Mouse (Mus musculus) Patski (cell line): Measurements from ENCODE around the gene Ncln. TPM values are rescaled to one million over a fixed set of nuclear protein-coding genes. Genes with fewer than 3 reads are reported as not detected.
A peak's percentile ranks its signal among the peaks of the same experiment; 100 is the strongest.

Experiments
- ATAC-seq: fragments of 100-300 bp; one replicate; pipeline ENCODE4 v1.8.0; 2021
- CTCF ChIA-PET: fragments of 350-600 bp; sonication (Branson Sonifier 250); formaldehyde crosslinking; loops from one replicate; lab custom pipeline; 2022; ENCODE audit warnings: inconsistent platforms; lab: Charles Lee
- POLR2A ChIA-PET: fragments of 350-600 bp; sonication (Branson Sonifier 250); formaldehyde crosslinking; loops from one replicate; lab custom pipeline; 2022; ENCODE audit warnings: antibody characterized with exemption, inconsistent platforms; lab: Charles Lee
- DNase-seq: peaks from one replicate; pipeline ENCODE4 v3.0.0-alpha.2; 2011; ENCODE audit warnings: low read depth, low spot score
- H3K27me3 ChIP-seq: fragments of 371-371 bp; one replicate; pipeline ENCODE4 v1.5.1; 2021
- CTCF ChIP-seq: fragments of 100-300 bp; IDR thresholded peaks from one replicate; pipeline ENCODE4 v1.5.1; 2021
- in situ Hi-C: fragments of 300-500 bp; cut with MboI; formaldehyde crosslinking; loops from 3 replicates; pipeline ENCODE4 v1.11.1; 2018; ENCODE audit warnings: low pct_unique_long_range_greater_than_20kb, mixed read lengths
- polyA plus RNA-seq: library from polyadenylated mRNA; unstranded; gene quantifications from one replicate; pipeline ENCODE4 v1.2.3, GENCODE M21; 2021

Gene Ncln
- polyA plus RNA-seq, 1 experiment from 2014 or later, result 104 TPM

- ATAC-seq, result peak; percentile 33
- POLR2A ChIA-PET, result no interaction called here
- in situ Hi-C loops, result no loop called here
- H3K27me3 ChIP-seq, result peaks cover 16% of the 10 kb centered on the region
- no peak for TF ChIP-seq CTCF
- no peak for DNase-seq
- CTCF ChIA-PET, result interaction anchor here (1.4 kb wide), 1 partner anchor 13 kb away, joined by 3 read pairs; no protein-coding TSS in a partner anchor
These were observed 31.6 kb downstream of the Ncln start for GRCm38 (mm10) chr10:81464405-81465264.

GRCm38 (mm10) chr10:81463531-81463930, 32.7 kb downstream of the Ncln start:
- ATAC-seq (no peak), DNase-seq (no peak)
- CTCF ChIA-PET, result no interaction called here
- POLR2A ChIA-PET, result no interaction called here
- H3K27me3 ChIP-seq, result peaks cover 13% of the 10 kb centered on the region
- TF ChIP-seq CTCF, result no peak
- in situ Hi-C loops, result no loop called here

- ChIA-PET POLR2A (no interaction called here), CTCF (no interaction called here)
- in situ Hi-C loops, result no loop called here
- DNase-seq (no peak), ATAC-seq (no peak)
- H3K27me3 ChIP-seq, result peaks cover 13% of the 10 kb centered on the region
- TF ChIP-seq CTCF, result no peak
These were observed 33.3 kb downstream of the Ncln start for GRCm38 (mm10) chr10:81462917-81463316.

GRCm38 (mm10) chr10:81462415-81462804, 33.8 kb downstream of the Ncln start:
- in situ Hi-C loops, result no loop called here
- CTCF ChIA-PET, result interaction anchor here (1.4 kb wide), 1 partner anchor 12 kb away, joined by 3 read pairs; no protein-coding TSS in a partner anchor
- ATAC-seq (no peak), DNase-seq (no peak)
- POLR2A ChIA-PET, result no interaction called here
- H3K27me3 ChIP-seq, result peaks cover 13% of the 10 kb centered on the region
- no peak for TF ChIP-seq CTCF

DNA sequence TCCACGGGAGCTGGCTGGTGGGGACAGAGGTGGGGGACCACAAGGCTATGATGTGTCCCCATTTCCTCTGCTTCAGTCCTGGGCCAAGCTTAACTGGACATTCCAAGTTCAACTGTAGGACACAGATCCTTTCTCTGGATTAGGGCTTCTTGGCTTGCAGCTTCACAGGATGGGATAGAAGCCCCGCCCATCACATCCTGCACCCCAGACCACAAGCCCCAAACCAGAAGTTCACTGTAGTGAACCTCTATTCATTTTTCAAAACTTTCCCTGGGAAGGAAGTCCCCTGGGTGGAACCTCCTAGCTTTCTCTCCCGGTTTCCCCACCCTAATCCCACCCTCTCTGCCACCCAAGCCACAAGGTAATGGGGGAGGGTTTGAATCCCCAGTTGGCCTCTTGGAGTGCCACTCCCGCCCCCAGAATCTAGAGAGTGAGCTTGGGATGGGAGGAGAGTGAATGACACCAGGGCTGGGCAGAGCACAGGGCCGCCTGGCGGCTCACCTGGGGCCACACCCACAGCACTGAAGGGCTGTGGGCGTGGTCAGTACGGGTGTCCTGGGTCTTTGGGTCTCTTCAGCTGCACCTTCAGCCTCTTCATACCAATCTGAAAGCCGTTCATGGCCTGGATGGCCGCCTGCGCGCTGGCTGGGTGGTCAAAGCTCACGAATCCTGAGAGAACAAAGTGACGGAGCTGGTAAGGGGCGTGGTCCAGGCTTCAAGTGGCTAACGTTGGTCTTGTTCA, 34.3 kb downstream of the Ncln start:
- DNase-seq (no peak), ATAC-seq (no peak)
- no peak for TF ChIP-seq CTCF
- in situ Hi-C loops, result no loop called here
- POLR2A ChIA-PET, result interaction anchor here (0.6 kb wide), 1 partner anchor 26 kb away, joined by 4 read pairs; no protein-coding TSS in a partner anchor
- H3K27me3 ChIP-seq, result peaks cover 13% of the 10 kb centered on the region
- CTCF ChIA-PET, result interaction anchor here (1.4 kb wide), 1 partner anchor 12 kb away, joined by 3 read pairs; no protein-coding TSS in a partner anchor

GRCm38 (mm10) chr10:81460951-81461350, 35.2 kb downstream of the Ncln start:
- POLR2A ChIA-PET, result interaction anchor here (0.6 kb wide), 1 partner anchor 27 kb away, joined by 4 read pairs; no protein-coding TSS in a partner anchor
- ATAC-seq, result no peak
- no peak for TF ChIP-seq CTCF
- DNase-seq, result no peak
- CTCF ChIA-PET, result no interaction called here
- in situ Hi-C loops, result no loop called here
- peaks cover 13% of the 10 kb centered on the region for H3K27me3 ChIP-seq

GRCm38 (mm10) chr10:81460471-81460870, 35.7 kb downstream of the Ncln start:
- ChIA-PET CTCF (no interaction called here), POLR2A (interaction anchor here (0.6 kb wide), 1 partner anchor 125 kb away, joined by 6 read pairs; no protein-coding TSS in a partner anchor)
- in situ Hi-C loops, result no loop called here
- DNase-seq (no peak), ATAC-seq (no peak)
- TF ChIP-seq CTCF, result no peak
- peaks cover 13% of the 10 kb centered on the region for H3K27me3 ChIP-seq

DNA sequence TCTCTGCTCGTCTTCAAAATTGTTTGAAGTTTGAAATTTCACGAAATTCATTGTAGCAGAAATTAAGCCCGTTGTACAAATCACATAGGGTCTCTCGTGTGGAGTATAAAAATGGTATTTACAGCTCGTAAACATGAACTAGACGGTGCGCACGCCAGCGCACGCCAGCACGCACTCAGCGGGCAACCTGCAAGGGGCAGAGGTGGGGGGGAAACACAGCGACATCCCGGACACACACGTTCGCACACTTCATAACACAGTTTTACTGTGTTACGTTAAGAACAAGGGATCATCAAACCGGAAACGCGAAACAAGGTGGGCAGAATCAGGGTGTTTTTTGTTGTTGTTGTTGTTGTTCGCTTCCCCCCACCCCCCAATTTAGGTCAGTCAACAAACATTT, 36.8 kb downstream of the Ncln start:
- in situ Hi-C loops, result no loop called here
- ChIA-PET POLR2A (no interaction called here), CTCF (interaction anchor here (0.9 kb wide), 1 partner anchor 64 kb away, joined by 3 read pairs; no protein-coding TSS in a partner anchor)
- DNase-seq, result no peak
- ATAC-seq, result no peak
- TF ChIP-seq CTCF, result no peak
- H3K27me3 ChIP-seq, result peaks cover 13% of the 10 kb centered on the region

- no peak for TF ChIP-seq CTCF
- CTCF ChIA-PET, result no interaction called here
- ATAC-seq, result no peak
- DNase-seq, result no peak
- POLR2A ChIA-PET, result no interaction called here
- in situ Hi-C loops, result no loop called here
- peaks cover 13% of the 10 kb centered on the region for H3K27me3 ChIP-seq
These were observed 37.9 kb downstream of the Ncln start for GRCm38 (mm10) chr10:81458267-81458666.

DNA sequence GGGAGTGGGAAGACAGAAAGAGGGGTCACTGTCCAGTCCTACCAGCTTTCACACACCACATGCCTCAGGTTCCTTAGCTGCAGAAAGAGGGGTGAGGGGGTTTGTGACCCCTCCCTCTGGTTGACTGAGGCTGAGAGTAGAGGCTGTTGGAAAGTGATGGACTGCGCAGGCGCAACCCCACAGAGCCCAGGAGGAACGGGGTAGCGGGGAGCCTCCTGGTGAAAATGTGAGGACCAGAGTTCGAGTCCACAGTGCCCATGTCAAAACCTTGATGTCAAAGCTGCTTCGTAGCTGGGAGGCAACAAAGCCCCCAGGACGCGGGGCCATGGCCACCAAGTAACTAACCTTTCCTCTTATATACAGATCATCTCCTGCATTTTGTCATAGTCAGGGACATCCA, 38.6 kb downstream of the Ncln start:
- in situ Hi-C loops, result no loop called here
- ATAC-seq (no peak), DNase-seq (no peak)
- POLR2A ChIA-PET, result no interaction called here
- H3K27me3 ChIP-seq, result peaks cover 7% of the 10 kb centered on the region
- CTCF ChIA-PET, result no interaction called here
- TF ChIP-seq CTCF, result no peak
